In genomic region chr1:80854945-80855656, GRCm38 (mm10) we compare ENCODE assay signal across 14 mouse cellular contexts.
DNase-seq lines count a peak whose midpoint lies in the region; ATAC-seq and TF ChIP-seq lines count a peak whose summit lies in the region.
"Had no signal": no experiment of that assay in that cellular context is flagged by ENCODE, and none has a peak within 500 bp of the region (broad histone marks: within the 10 kb centered on the region; RNA-seq: fewer than 3 reads in every experiment).

No protein-coding gene starts in this region.

- no peaks in the 10 kb centered on the region for H3K36me3 ChIP-seq in heart, embryonic 12.5 days
- H3K36me3 ChIP-seq in heart, adult 2 months (ENCODE audit: control insufficient read depth, insufficient read depth, low read length) = no peaks in the 10 kb centered on the region
- H3K36me3 ChIP-seq in limb, embryonic 14.5 days (ENCODE audit: control insufficient read depth, insufficient read depth, low read length) = no peaks in the 10 kb centered on the region
- no peaks in the 10 kb centered on the region for H3K36me3 ChIP-seq in limb, embryonic 10.5 days
- H3K36me3 ChIP-seq: embryonic facial prominence, embryonic 15.5 days; limb, embryonic 13.5 days; neural tube, embryonic 13.5 days had no signal

- DNase-seq in heart, adult 2 months = no peak
- DNase-seq in limb, embryonic 14.5 days (ENCODE audit: low spot score) = peak; percentile 9
- DNase-seq in limb, embryonic 10.5 days (ENCODE audit: low spot score) = no peak
- peak; percentile 12 for DNase-seq in induced T-regulatory cell, adult 2 months (ENCODE audit: low read depth)
- DNase-seq in gastrocnemius, postnatal 10 days = no peak
- DNase-seq in gastrocnemius, adult 8-10 months (ENCODE audit: low spot score in 2 of 2) = no peak
- DNase-seq: gastrocnemius, postnatal 25 days; kidney, postnatal 14 days; thymus, adult 18-20 months had no signal

- TF ChIP-seq CTCF in heart, adult 2 months (IDR thresholded peaks at IDR 0.05) = no peak

- intact Hi-C loops in heart, adult 2 months (cut with DNase I) = no loop called here

- TF ChIP-seq EP300 in heart, adult 2 months (IDR thresholded peaks at IDR 0.05; ENCODE audit: insufficient read depth, low read depth, low read length) = no peak

- H3K4me3 ChIP-seq in heart, embryonic 12.5 days = no peak overlapping the region
- H3K4me3 ChIP-seq in heart, adult 2 months = no peak overlapping the region
- H3K4me3 ChIP-seq in limb, embryonic 14.5 days (replicated peaks; ENCODE audit: low read length) = no peak overlapping the region
- no peak overlapping the region for H3K4me3 ChIP-seq in limb, embryonic 10.5 days
- H3K4me3 ChIP-seq: embryonic facial prominence, embryonic 15.5 days; limb, embryonic 13.5 days; neural tube, embryonic 13.5 days had no signal

- H3K9me3 ChIP-seq in heart, embryonic 12.5 days (replicated peaks) = no peaks in the 10 kb centered on the region
- no peaks in the 10 kb centered on the region for H3K9me3 ChIP-seq in limb, embryonic 14.5 days (ENCODE audit: control insufficient read depth, low read length)
- H3K9me3 ChIP-seq in limb, embryonic 10.5 days (replicated peaks) = no peaks in the 10 kb centered on the region
- H3K9me3 ChIP-seq: embryonic facial prominence, embryonic 15.5 days; limb, embryonic 13.5 days; neural tube, embryonic 13.5 days had no signal

- WGBS in heart, embryonic 12.5 days = 54% methylated on average over 2 of the region's 2 CpGs
- WGBS in heart, adult 2 months = 45% methylated on average over 2 of the region's 2 CpGs
- 60% methylated on average over 2 of the region's 2 CpGs for WGBS in limb, embryonic 14.5 days
- 79% methylated on average over 2 of the region's 2 CpGs for WGBS in limb, embryonic 10.5 days

- peak overlapping the region; percentile 33; the same call in 1 of the 2 replicates for H3K27ac ChIP-seq in heart, embryonic 12.5 days (ENCODE audit: poor library complexity, severe bottlenecking)
- no peak overlapping the region for H3K27ac ChIP-seq in heart, adult 2 months
- no peak overlapping the region for H3K27ac ChIP-seq in limb, embryonic 14.5 days (replicated peaks; ENCODE audit: low read depth, low read length)
- H3K27ac ChIP-seq in limb, embryonic 10.5 days = no peak overlapping the region
- H3K27ac ChIP-seq: embryonic facial prominence, embryonic 15.5 days; limb, embryonic 13.5 days; neural tube, embryonic 13.5 days had no signal

- no peaks in the 10 kb centered on the region for H3K79me2 ChIP-seq in heart, adult 2 months (replicated peaks; ENCODE audit: control insufficient read depth, insufficient read depth, low read length)

- no peak overlapping the region for H3K9ac ChIP-seq in heart, embryonic 12.5 days
- H3K9ac ChIP-seq in heart, adult 2 months (ENCODE audit: low read depth, low read length) = no peak overlapping the region
- H3K9ac ChIP-seq in limb, embryonic 14.5 days (ENCODE audit: low read depth, low read length, severe bottlenecking) = no peak overlapping the region
- H3K9ac ChIP-seq: embryonic facial prominence, embryonic 15.5 days; limb, embryonic 13.5 days; neural tube, embryonic 13.5 days had no signal

- ATAC-seq in heart, embryonic 12.5 days (ENCODE audit: insufficient number of reproducible peaks, low FRiP score) = peak; percentile 69; the same call in 1 of the 2 replicates
- ATAC-seq in limb, embryonic 14.5 days (ENCODE audit: low FRiP score, low read depth) = no peak
- ATAC-seq in CD4-positive, CD25-positive, alpha-beta regulatory T cell, adult 4 months = peak; percentile 89

- H3K27me3 ChIP-seq in heart, embryonic 12.5 days (replicated peaks) = no peaks in the 10 kb centered on the region
- H3K27me3 ChIP-seq in heart, adult 2 months (ENCODE audit: control insufficient read depth, insufficient read depth, low read length) = no peaks in the 10 kb centered on the region
- H3K27me3 ChIP-seq in limb, embryonic 14.5 days (ENCODE audit: control insufficient read depth, insufficient read depth, low read length) = no peaks in the 10 kb centered on the region
- no peaks in the 10 kb centered on the region for H3K27me3 ChIP-seq in limb, embryonic 10.5 days (ENCODE audit: low read depth, poor library complexity, severe bottlenecking)
- H3K27me3 ChIP-seq: embryonic facial prominence, embryonic 15.5 days; limb, embryonic 13.5 days; neural tube, embryonic 13.5 days had no signal

- TF ChIP-seq POLR2A in heart, adult 2 months (IDR thresholded peaks at IDR 0.05; ENCODE audit: insufficient read depth, low read depth, low read length) = no peak
- no peak for TF ChIP-seq POLR2A in limb, embryonic 14.5 days (IDR thresholded peaks at IDR 0.05; ENCODE audit: borderline replicate concordance, extremely low read depth, insufficient read depth, insufficient read length)

- peaks cover 9% of the 10 kb centered on the region; the same call in 1 of the 2 replicates for H3K4me1 ChIP-seq in heart, embryonic 12.5 days (replicated peaks)
- no peaks in the 10 kb centered on the region for H3K4me1 ChIP-seq in heart, adult 2 months (ENCODE audit: control insufficient read depth, insufficient read depth, low read length)
- H3K4me1 ChIP-seq in limb, embryonic 14.5 days (ENCODE audit: control insufficient read depth, insufficient read depth, low read length) = peaks cover 7% of the 10 kb centered on the region; the same call in 1 of the 2 replicates
- H3K4me1 ChIP-seq in limb, embryonic 10.5 days = 0 out of 2 replicates have a peak, but pooled peaks cover 2% of the 10 kb centered on the region
- H3K4me1 ChIP-seq: limb, embryonic 13.5 days had no signal

- no peak overlapping the region for H3K4me2 ChIP-seq in heart, embryonic 12.5 days
- no peak overlapping the region for H3K4me2 ChIP-seq in limb, embryonic 14.5 days (replicated peaks; ENCODE audit: low read depth, low read length, severe bottlenecking)

Comparison
In these comparisons a context has a peak if more than half of its experiments do, and no peak if none do; other contexts are left out.
1. DNase-seq: peak in limb, embryonic 14.5 days (single experiment) and induced T-regulatory cell, adult 2 months (single experiment); none in heart, adult 2 months (0 of 2), limb, embryonic 10.5 days (single experiment), gastrocnemius, postnatal 10 days (single experiment) and gastrocnemius, adult 8-10 months (0 of 2).